Mouse (Mus musculus) subcutaneous adipose tissue, adult 2 months (tissue): ENCODE data around the gene Olfr145. TPM values are rescaled to one million over a fixed set of nuclear protein-coding genes. Genes with fewer than 3 reads are reported as not detected.

Source experiments
- polyA plus RNA-seq: library from polyadenylated mRNA; depleted of rRNA; stranded (reverse); fragments of >200 nt; gene quantifications from 2 replicates; pipeline ENCODE4 v1.2.3, GENCODE M21; 2012; ENCODE audit warnings: low replicate concordance; rRNA removed

Gene Olfr145
- not detected in 2 replicates for polyA plus RNA-seq

GRCm38 (mm10) chr9:37896661-37897060 is at the start of gene Olfr145:
Gene Olfr145, plus strand, starts transcription at chr9:37896724.

GRCm38 (mm10) chr9:37853969-37854368 is 42.6 kb upstream of the Olfr145 start, which contains the start of gene Olfr877:
Gene Olfr877, plus strand, starts transcription at chr9:37854269.

GRCm38 (mm10) chr9:37917540-37917939 is 21.0 kb downstream of the Olfr145 start, which contains the start of gene Olfr878:
Gene Olfr878, plus strand, starts transcription at chr9:37917840.

Other genes starting within 250 kb of the Olfr145 start
- gene Tbrg1, start 239.4 kb upstream of the Olfr145 start, polyA plus RNA-seq: 56.3 and 71.0 TPM in 2 replicates
- not detected in 2 replicates for gene Panx3, start 227.5 kb upstream of the Olfr145 start, polyA plus RNA-seq
- not detected in 2 replicates for gene Olfr160, start 180.5 kb upstream of the Olfr145 start, polyA plus RNA-seq
- not detected in 2 replicates for gene Olfr874, start 151.6 kb upstream of the Olfr145 start, polyA plus RNA-seq
- not detected in 2 replicates for gene Olfr875, start 124.9 kb upstream of the Olfr145 start, polyA plus RNA-seq
- gene Olfr876, start 93.7 kb upstream of the Olfr145 start, polyA plus RNA-seq: not detected in 2 replicates
- gene Olfr877, start 42.5 kb upstream of the Olfr145 start, polyA plus RNA-seq: 0.82 TPM in 1 of 2 replicates, not detected in the other
- 0.44 TPM in 1 of 2 replicates, not detected in the other for gene Olfr878, start 21.1 kb downstream of the Olfr145 start, polyA plus RNA-seq
- gene Olfr881, start 95.1 kb downstream of the Olfr145 start, polyA plus RNA-seq: not detected in 2 replicates
- gene Olfr883, start 129.1 kb downstream of the Olfr145 start, polyA plus RNA-seq: not detected in 2 replicates
- not detected in 2 replicates for gene Olfr884, start 149.8 kb downstream of the Olfr145 start, polyA plus RNA-seq
- not detected in 2 replicates for gene Olfr885, start 164.6 kb downstream of the Olfr145 start, polyA plus RNA-seq
- gene Olfr887, start 187.3 kb downstream of the Olfr145 start, polyA plus RNA-seq: not detected in 2 replicates
- not detected in 2 replicates for gene Olfr888, start 211.4 kb downstream of the Olfr145 start, polyA plus RNA-seq
- not detected in 2 replicates for gene Olfr889, start 218.5 kb downstream of the Olfr145 start, polyA plus RNA-seq
- not detected in 2 replicates for gene Olfr890, start 245.8 kb downstream of the Olfr145 start, polyA plus RNA-seq